Mouse (Mus musculus): ENCODE data around the gene Sstr4. TPM values are rescaled to one million over a fixed set of nuclear protein-coding genes. Genes with fewer than 3 reads are reported as not detected.

Gene Sstr4
- total and polyA plus RNA-seq, 3 experiments, result not detected

DNA sequence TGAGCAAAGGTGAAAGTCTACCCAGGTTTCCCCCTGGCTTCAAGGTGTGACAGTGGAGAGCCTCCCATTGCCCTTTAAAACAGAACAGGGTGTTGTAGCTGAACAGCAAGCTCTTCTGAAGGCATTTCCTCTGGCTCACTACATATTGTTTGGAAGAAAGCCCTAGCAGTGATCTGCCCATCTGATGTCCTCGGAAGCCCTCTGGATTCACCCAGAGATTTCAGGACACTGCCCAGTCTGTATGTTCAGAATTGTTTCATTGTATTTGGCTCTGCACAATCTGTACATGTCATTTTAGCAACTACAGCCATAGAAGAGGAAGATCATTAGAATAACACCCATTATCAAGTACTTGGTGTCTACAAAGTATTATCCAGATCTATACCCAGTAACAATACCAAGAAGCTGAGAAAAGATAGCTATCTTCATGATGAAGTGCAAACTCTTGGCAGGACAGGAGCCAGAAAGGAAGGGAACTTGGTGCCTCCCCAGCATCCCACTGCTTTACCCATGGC, 15.2 kb upstream of the Sstr4 start:
- no peak for DNase-seq (ENCODE audit: low read depth, low spot score)
- H3K27ac ChIP-seq (ENCODE audit: control insufficient read depth, low read depth, low read length), result no peak overlapping the region
- H3K4me1 ChIP-seq (ENCODE audit: control insufficient read depth in 1 of 2, insufficient read depth in 2 of 2, low read length in 2 of 2), result no peaks in the 10 kb centered on the region
- no peaks in the 10 kb centered on the region for H3K36me3 ChIP-seq (ENCODE audit: control insufficient read depth in 1 of 2, insufficient read depth in 2 of 2, low read length in 2 of 2)
- H3K27me3 ChIP-seq (ENCODE audit: control insufficient read depth in 1 of 2, insufficient read depth in 2 of 2, low read length in 2 of 2), result no peaks in the 10 kb centered on the region
- no peaks in the 10 kb centered on the region for H3K79me2 ChIP-seq (ENCODE audit: control insufficient read depth, insufficient read depth, low read length, poor library complexity)
- H3K4me3 ChIP-seq (ENCODE audit: control insufficient read depth in 1 of 2, insufficient read depth in 1 of 2, low read depth in 2 of 2, low read length in 2 of 2), result no peak overlapping the region
- H3K9ac ChIP-seq (ENCODE audit: control insufficient read depth, low read depth, low read length, poor library complexity, severe bottlenecking), result no peak overlapping the region
- no peak for TF ChIP-seq MAZ (IDR thresholded peaks at IDR 0.05; ENCODE audit: low read depth, low read length)
- no peak for TF ChIP-seq ETS1 (IDR thresholded peaks at IDR 0.05; ENCODE audit: low read depth, low read length)
- TF ChIP-seq BHLHE40 (IDR thresholded peaks at IDR 0.05; ENCODE audit: borderline replicate concordance, low read depth, low read length), result no peak
- TF ChIP-seq ELF1 (IDR thresholded peaks at IDR 0.05; ENCODE audit: low read depth, low read length), result no peak
- TF ChIP-seq NELFE (IDR thresholded peaks at IDR 0.05; ENCODE audit: low read depth, low read length), result no peak
- TF ChIP-seq MYC (IDR thresholded peaks at IDR 0.05; ENCODE audit: low read depth, low read length), result no peak
- TF ChIP-seq SMC3 (IDR thresholded peaks at IDR 0.05; ENCODE audit: low read depth, low read length), result no peak
- TF ChIP-seq GABPA (IDR thresholded peaks at IDR 0.05; ENCODE audit: low read depth, low read length), result no peak
- no peak for TF ChIP-seq TCF12 (IDR thresholded peaks at IDR 0.05; ENCODE audit: low read depth, low read length)
- no peak for TF ChIP-seq SIN3A (IDR thresholded peaks at IDR 0.05; ENCODE audit: low read length)
- no peak for TF ChIP-seq POLR2AphosphoS2 (IDR thresholded peaks at IDR 0.05; ENCODE audit: low read length)
- no peak for TF ChIP-seq USF1 (IDR thresholded peaks at IDR 0.05; ENCODE audit: low read depth, low read length)
- TF ChIP-seq RAD21 (IDR thresholded peaks at IDR 0.05; ENCODE audit: low read depth, low read length), result no peak
- no peak for TF ChIP-seq ZKSCAN1 (IDR thresholded peaks at IDR 0.05; ENCODE audit: low read depth, low read length)
- TF ChIP-seq ZMIZ1 (IDR thresholded peaks at IDR 0.05; ENCODE audit: low read depth, low read length), result no peak
- H3K9me3 ChIP-seq (replicated peaks; ENCODE audit: insufficient read depth, low read length), result no peaks in the 10 kb centered on the region

DNA sequence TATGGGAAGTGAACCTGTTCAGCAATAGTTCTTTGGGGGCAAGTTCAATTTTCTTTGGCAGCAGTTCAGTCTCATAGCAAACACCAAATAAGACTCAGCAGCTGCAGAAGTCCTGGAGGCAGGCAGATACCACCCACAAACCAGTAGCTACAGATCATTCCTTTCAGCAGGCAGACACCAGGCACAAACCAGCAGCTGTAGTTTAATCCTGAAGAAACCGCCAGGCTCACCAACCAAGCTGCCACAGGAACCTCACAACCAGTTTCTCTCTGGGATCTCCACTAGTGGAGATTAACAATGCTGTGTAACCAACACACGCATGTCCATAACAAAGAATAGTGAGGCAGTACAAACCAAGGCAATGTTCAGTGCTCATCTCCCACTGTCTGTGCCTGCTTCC, 14.1 kb upstream of the Sstr4 start:
- Histone ChIP-seq H3K4me3 (ENCODE audit: control insufficient read depth in 1 of 2, insufficient read depth in 1 of 2, low read depth in 2 of 2, low read length in 2 of 2) (no peak overlapping the region), H3K27ac (ENCODE audit: control insufficient read depth, low read depth, low read length) (no peak overlapping the region), H3K4me1 (ENCODE audit: control insufficient read depth in 1 of 2, insufficient read depth in 2 of 2, low read length in 2 of 2) (no peaks in the 10 kb centered on the region), H3K9ac (ENCODE audit: control insufficient read depth, low read depth, low read length, poor library complexity, severe bottlenecking) (no peak overlapping the region), H3K27me3 (ENCODE audit: control insufficient read depth in 1 of 2, insufficient read depth in 2 of 2, low read length in 2 of 2) (no peaks in the 10 kb centered on the region), H3K9me3 (replicated peaks; ENCODE audit: insufficient read depth, low read length) (no peaks in the 10 kb centered on the region), H3K79me2 (ENCODE audit: control insufficient read depth, insufficient read depth, low read length, poor library complexity) (no peaks in the 10 kb centered on the region), H3K36me3 (ENCODE audit: control insufficient read depth in 1 of 2, insufficient read depth in 2 of 2, low read length in 2 of 2) (no peaks in the 10 kb centered on the region)
- no peak for DNase-seq (ENCODE audit: low read depth, low spot score)
- TF ChIP-seq CTCF (IDR thresholded peaks at IDR 0.05 in 2 of 3, conservative IDR thresholded peaks at IDR 0.05 in 1 of 3; ENCODE audit: control insufficient read depth in 1 of 3, insufficient read depth in 1 of 3, low read depth in 2 of 3, low read length in 3 of 3, poor library complexity in 1 of 3, severe bottlenecking in 1 of 3) (no peak), POLR2AphosphoS2 (IDR thresholded peaks at IDR 0.05; ENCODE audit: low read length) (no peak), TBP (IDR thresholded peaks at IDR 0.05; ENCODE audit: low read depth, low read length) (no peak), POLR2A (IDR thresholded peaks at IDR 0.05; ENCODE audit: control insufficient read depth in 1 of 2, insufficient read depth in 1 of 2, low read depth in 1 of 2, low read length in 2 of 2, poor library complexity in 1 of 2) (no peak), SIN3A (IDR thresholded peaks at IDR 0.05; ENCODE audit: low read length) (no peak), KAT2A (conservative IDR thresholded peaks at IDR 0.05; ENCODE audit: low read depth, low read length) (no peak), GABPA (IDR thresholded peaks at IDR 0.05; ENCODE audit: low read depth, low read length) (no peak), MYB (IDR thresholded peaks at IDR 0.05; ENCODE audit: low read depth, low read length) (no peak), JUND (IDR thresholded peaks at IDR 0.05; ENCODE audit: low read depth, low read length) (no peak), E2F4 (IDR thresholded peaks at IDR 0.05; ENCODE audit: borderline replicate concordance, low read depth, low read length) (no peak), USF2 (IDR thresholded peaks at IDR 0.05; ENCODE audit: borderline replicate concordance in 1 of 2, insufficient read depth in 1 of 2, low read depth in 1 of 2, low read length in 2 of 2) (no peak), CHD1 (IDR thresholded peaks at IDR 0.05; ENCODE audit: low read depth, low read length) (no peak), EP300 (IDR thresholded peaks at IDR 0.05; ENCODE audit: low read depth in 1 of 2, low read length in 2 of 2) (no peak), TAL1 (IDR thresholded peaks at IDR 0.05; ENCODE audit: low read length) (no peak), MYC (IDR thresholded peaks at IDR 0.05; ENCODE audit: low read depth, low read length) (no peak), RCOR1 (IDR thresholded peaks at IDR 0.05; ENCODE audit: low read depth, low read length) (no peak), BHLHE40 (IDR thresholded peaks at IDR 0.05; ENCODE audit: borderline replicate concordance, low read depth, low read length) (no peak), CHD2 (IDR thresholded peaks at IDR 0.05; ENCODE audit: low read length) (no peak)

All from MEL (cell line).